Comparison of ENCODE assay signal across 14 mouse cellular contexts in the genomic region with DNA sequence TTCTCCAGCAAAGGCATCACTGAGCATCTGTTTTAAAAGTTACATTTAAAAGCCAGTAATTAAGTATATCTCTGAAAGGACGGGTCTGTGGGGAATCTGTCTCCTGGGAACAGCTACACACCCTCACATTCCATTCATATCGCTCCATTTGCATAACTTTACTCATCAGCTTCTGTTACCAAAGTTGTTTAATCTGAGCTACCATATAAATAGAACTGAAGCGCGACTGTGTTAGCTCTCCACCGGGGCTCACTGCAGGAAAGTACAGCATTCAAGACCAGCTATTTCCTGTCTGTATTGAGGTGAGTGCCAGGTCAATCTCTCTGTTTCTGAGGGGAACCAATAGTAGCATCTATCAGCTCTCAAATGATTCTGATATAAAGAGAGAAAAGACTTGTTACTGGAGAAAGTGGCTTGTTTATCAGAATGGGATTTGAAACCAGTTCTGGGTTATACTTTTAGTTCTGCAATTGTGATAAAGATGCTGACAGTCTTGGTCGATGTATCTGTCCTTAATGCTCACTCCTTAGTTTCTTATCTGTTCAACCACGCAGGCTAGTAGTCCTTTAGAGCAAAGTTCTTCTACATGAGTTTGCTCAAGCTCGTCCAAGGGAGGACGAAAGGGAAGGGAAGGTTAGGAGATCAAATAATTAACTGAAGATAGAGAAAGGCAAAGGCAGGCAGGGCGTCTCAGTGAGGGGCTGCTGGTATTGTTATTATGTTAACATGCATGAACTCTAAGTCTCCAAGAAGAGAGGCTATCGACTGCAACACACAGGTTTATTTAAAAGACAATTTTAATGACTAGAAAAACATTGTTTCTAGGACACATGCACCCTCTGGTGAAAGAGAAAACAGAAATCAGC. TPM values are rescaled to one million over a fixed set of nuclear protein-coding genes. Genes with fewer than 3 reads are reported as not detected.
DNase-seq lines count a peak whose midpoint lies in the region; ATAC-seq and TF ChIP-seq lines count a peak whose summit lies in the region.
"Had no signal": no experiment of that assay in that cellular context is flagged by ENCODE, and none has a peak within 500 bp of the region (broad histone marks: within the 10 kb centered on the region; RNA-seq: fewer than 3 reads in every experiment).

No protein-coding gene starts in this region.

- intact Hi-C loops in heart, postnatal 36 days (cut with DNase I) = loop anchor here (5.0 kb wide), 1 partner anchor 87 kb away; a partner anchor contains a TSS
- intact Hi-C loops in gastrocnemius, postnatal 36 days (cut with DNase I) = no loop called here

- no peak for ATAC-seq in hindbrain, embryonic 14.5 days (ENCODE audit: low FRiP score)

- H3K9me3 ChIP-seq in hindbrain, embryonic 14.5 days (ENCODE audit: control insufficient read depth, low read length) = no peaks in the 10 kb centered on the region
- H3K9me3 ChIP-seq: forebrain, embryonic 10.5 days; lung, embryonic 15.5 days had no signal

- H3K27me3 ChIP-seq in hindbrain, embryonic 14.5 days (ENCODE audit: control insufficient read depth, insufficient read depth, low read length) = no peaks in the 10 kb centered on the region
- H3K27me3 ChIP-seq: lung, embryonic 15.5 days had no signal

- H3K36me3 ChIP-seq in hindbrain, embryonic 14.5 days (replicated peaks; ENCODE audit: control insufficient read depth, insufficient read depth) = no peaks in the 10 kb centered on the region
- H3K36me3 ChIP-seq: forebrain, embryonic 10.5 days; lung, embryonic 15.5 days had no signal

- DNase-seq in heart, adult 11 months = peak; percentile 35
- DNase-seq in heart, postnatal 36 days = no peak
- DNase-seq in layer of hippocampus, adult 2 months (ENCODE audit: low spot score in 2 of 2) = peak; percentile 20 to 55
- DNase-seq in layer of hippocampus, adult 8-10 months (ENCODE audit: low spot score in 2 of 2) = no peak
- DNase-seq in A20 (ENCODE audit: low read depth, low spot score) (peak; percentile 45), ZHBTc4 (ENCODE audit: low read depth, low spot score) (peak; percentile 77)
- no peak for DNase-seq in gastrocnemius, postnatal 36 days
- no peak for DNase-seq in hindbrain, embryonic 14.5 days (ENCODE audit: low spot score)
- DNase-seq: gastrocnemius, postnatal 25 days; kidney, adult 18-20 months; thymus, postnatal 36 days had no signal

- no peak overlapping the region; the same call in 1 of the 2 replicates for H3K4me3 ChIP-seq in layer of hippocampus, adult 2 months
- H3K4me3 ChIP-seq in hindbrain, embryonic 14.5 days (replicated peaks; ENCODE audit: low read length) = no peak overlapping the region
- H3K4me3 ChIP-seq: forebrain, embryonic 10.5 days; lung, embryonic 15.5 days had no signal

- H3K27ac ChIP-seq in layer of hippocampus, adult 2 months = peak overlapping the region; percentile 52
- no peak overlapping the region for H3K27ac ChIP-seq in hindbrain, embryonic 14.5 days
- H3K27ac ChIP-seq: forebrain, embryonic 10.5 days; lung, embryonic 15.5 days had no signal

- 0 out of 2 replicates have a peak, but pooled peaks have one; percentile 23 for TF ChIP-seq CTCF in layer of hippocampus, adult 2 months (conservative IDR thresholded peaks at IDR 0.05)

- no peak overlapping the region for H3K4me2 ChIP-seq in hindbrain, embryonic 14.5 days (replicated peaks)
- H3K4me2 ChIP-seq: lung, embryonic 15.5 days had no signal

- no peak overlapping the region for H3K9ac ChIP-seq in hindbrain, embryonic 14.5 days
- H3K9ac ChIP-seq: lung, embryonic 15.5 days had no signal

- H3K4me1 ChIP-seq in hindbrain, embryonic 14.5 days (replicated peaks; ENCODE audit: control insufficient read depth, insufficient read depth, low read length) = 0 out of 2 replicates have a peak, but pooled peaks cover 5% of the 10 kb centered on the region

- 11% methylated on average over 11 of the region's 11 CpGs for WGBS in hindbrain, embryonic 14.5 days

RNA-seq across cellular contexts. Expression of a gene that starts 20.9 kb away (rescaled TPM):
- total RNA-seq in heart, postnatal 36 days (2021) = 1 to 10 TPM; 6.1 to 7.0 TPM
- total RNA-seq in layer of hippocampus, adult 2 months (2021) = 10 to 100 TPM; 50.9 to 55.7 TPM
- 100 to 1,000 TPM in 2 of 4 experiments, 10 to 100 TPM in 2; 73.4 to 112 (median 96.0) TPM for total RNA-seq in layer of hippocampus, adult 8-10 months (2022)
- total RNA-seq in gastrocnemius, postnatal 36 days (2021) = 1 to 10 TPM; 4.0 to 5.6 TPM
- polyA plus RNA-seq in hindbrain, embryonic 14.5 days (2014; fragmentation: Nextera tagmentation; extraction: Ambion mirVana) = 2.0 and 2.3 TPM in 2 replicates

RNA-seq across cellular contexts. Expression of a gene that starts 57.8 kb away (rescaled TPM):
- not detected for total RNA-seq in heart, postnatal 36 days (2021)
- total RNA-seq in layer of hippocampus, adult 2 months (2021) = not detected
- total RNA-seq in layer of hippocampus, adult 8-10 months (2022) = not detected
- not detected for total RNA-seq in gastrocnemius, postnatal 36 days (2021)
- not detected in 2 replicates for polyA plus RNA-seq in hindbrain, embryonic 14.5 days (2014; fragmentation: Nextera tagmentation; extraction: Ambion mirVana)
- total RNA-seq: gastrocnemius, postnatal 25 days had no signal
- polyA plus RNA-seq: cortical plate, adult 2 months; forebrain, embryonic 10.5 days; lung, embryonic 15.5 days had no signal

Comparison
In these comparisons a context has a peak if more than half of its experiments do, and no peak if none do; other contexts are left out.
1. DNase-seq: peak in heart, adult 11 months (single experiment), layer of hippocampus, adult 2 months (2 of 2), A20 (single experiment) and ZHBTc4 (single experiment); none in heart, postnatal 36 days (0 of 2), layer of hippocampus, adult 8-10 months (0 of 2), gastrocnemius, postnatal 36 days (0 of 2) and hindbrain, embryonic 14.5 days (single experiment).
2. RNA of a gene that starts 20.9 kb away (total RNA-seq): 73.4 to 112 TPM in layer of hippocampus, adult 8-10 months and 50.9 to 55.7 TPM in layer of hippocampus, adult 2 months; 6.1 to 7.0 TPM in heart, postnatal 36 days and 4.0 to 5.6 TPM in gastrocnemius, postnatal 36 days; every median in the first group is over 4 times any median in the second.